Mouse (Mus musculus): ENCODE measurements around the gene Wdr75. TPM values are rescaled to one million over a fixed set of nuclear protein-coding genes. Genes with fewer than 3 reads are reported as not detected.

The Wdr75 gene
- polyA plus RNA-seq, 1 experiment from 2014 or later = 69.4 TPM

Other genes with a start within 250 kb of the Wdr75 start
- not detected in 2 replicates for gene Gm5269, start 95.1 kb downstream of the Wdr75 start, polyA plus RNA-seq (2015; fragmentation: Nextera tagmentation; extraction: Ambion mirVana)
- 143 and 151 TPM in 2 replicates for gene Slc40a1, start 131.4 kb downstream of the Wdr75 start, polyA plus RNA-seq (2015; fragmentation: Nextera tagmentation; extraction: Ambion mirVana)